Mouse (Mus musculus) layer of hippocampus, adult 2 months (tissue): ENCODE results near the gene Tapbp. TPM values are rescaled to one million over a fixed set of nuclear protein-coding genes. Genes with fewer than 3 reads are reported as not detected.
"Not testable (repeated sequence)": the region's sequence is repeated elsewhere in the genome, so short reads cannot be mapped to it uniquely, and the experiment has no call there.

Experiments
- DNase-seq, 2 experiments: peaks; one replicate each; pipeline ENCODE4 v3.0.0; 2022; ENCODE audit warnings: low spot score in 2 of 2
- H3K27ac ChIP-seq: fragments of 200-600 bp; 2 replicates; pipeline ENCODE4 v1.8.1; 2022
- H3K4me3 ChIP-seq: fragments of 200-600 bp; 2 replicates; pipeline ENCODE4 v1.8.1; 2022; ENCODE audit warnings: mild to moderate bottlenecking
- CTCF ChIP-seq: fragments of 200-600 bp; conservative IDR thresholded peaks from 2 replicates; pipeline ENCODE4 v1.8.1; 2022; ENCODE audit warnings: antibody characterized with exemption, mild to moderate bottlenecking, moderate library complexity
- long read RNA-seq, 2 experiments: library from polyadenylated mRNA; stranded (forward); transcript quantifications; one replicate each; pipeline ENCODE4 v2.0.0; 2021; ENCODE audit warnings: borderline mapping rate in 2 of 2
- total RNA-seq, 2 experiments: library from RNA; stranded (reverse); gene quantifications; 2 replicates each; pipeline ENCODE4 v1.2.3; 2021

Tapbp gene
- total RNA-seq = 10 to 100 TPM; 30.2 to 40.1 TPM
- long read RNA-seq, experiment 1, transcript Tapbp-206 (8 exons, 2,589 nt) = major isoform, 16 of 36 reads
- long read RNA-seq, experiment 1, transcript Tapbp-201 (8 exons, 2,898 nt) = minor isoform, 14 of 36 reads
- long read RNA-seq, experiment 1, partial matches to known transcripts = 5 of 36 reads
- long read RNA-seq, experiment 1, other reads (novel, unspliced or antisense) = 1 of 36 reads
- long read RNA-seq, experiment 2, transcript Tapbp-201 (8 exons, 2,898 nt) = major isoform, 23 of 50 reads
- long read RNA-seq, experiment 2, transcript Tapbp-206 (8 exons, 2,589 nt) = minor isoform, 16 of 50 reads
- long read RNA-seq, experiment 2, partial matches to known transcripts = 6 of 50 reads
- long read RNA-seq, experiment 2, other reads (novel, unspliced or antisense) = 5 of 50 reads

DNA sequence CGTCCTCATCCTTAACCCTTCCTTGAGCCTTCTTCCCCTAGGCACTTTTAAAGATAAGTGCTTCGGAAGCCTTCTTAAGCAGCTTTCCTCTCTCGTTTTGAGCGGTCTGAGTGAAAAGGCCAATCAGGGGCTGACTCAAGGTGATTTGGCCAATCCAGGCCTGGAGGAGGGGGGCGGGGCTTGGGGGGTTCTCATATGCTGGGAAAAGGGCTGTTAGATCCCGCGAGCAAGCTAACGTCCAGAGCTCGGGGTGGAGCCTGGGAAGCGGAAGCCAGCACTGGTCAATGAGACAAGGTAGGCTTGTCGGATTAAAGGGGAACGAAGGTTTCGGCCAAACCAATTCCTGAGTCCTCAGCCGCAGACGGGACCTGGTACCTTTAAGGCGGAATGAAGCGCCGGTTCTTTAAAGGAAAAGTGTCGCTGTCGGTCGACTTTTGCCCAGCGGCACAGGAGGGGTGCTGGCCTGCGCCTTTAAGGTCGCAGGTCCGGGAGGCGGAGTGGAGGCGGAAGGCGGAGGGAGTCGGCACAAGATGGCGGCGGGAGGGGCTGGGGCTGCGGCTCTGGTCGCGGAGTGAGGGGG lies at the start of gene Tapbp, which contains the start of gene Zbtb22:
Tapbp (plus strand) TSS at position 229 of the 580 bp plus-strand sequence.
Zbtb22 (plus strand) TSS at position 234 of the 580 bp plus-strand sequence.
- DNase-seq = peak; percentile 94 to 97
- no peak for TF ChIP-seq CTCF
- Histone ChIP-seq H3K4me3 (peak within 1 kb of the TSS; percentile 59), H3K27ac (peak within 1 kb of the TSS; percentile 63)

DNA sequence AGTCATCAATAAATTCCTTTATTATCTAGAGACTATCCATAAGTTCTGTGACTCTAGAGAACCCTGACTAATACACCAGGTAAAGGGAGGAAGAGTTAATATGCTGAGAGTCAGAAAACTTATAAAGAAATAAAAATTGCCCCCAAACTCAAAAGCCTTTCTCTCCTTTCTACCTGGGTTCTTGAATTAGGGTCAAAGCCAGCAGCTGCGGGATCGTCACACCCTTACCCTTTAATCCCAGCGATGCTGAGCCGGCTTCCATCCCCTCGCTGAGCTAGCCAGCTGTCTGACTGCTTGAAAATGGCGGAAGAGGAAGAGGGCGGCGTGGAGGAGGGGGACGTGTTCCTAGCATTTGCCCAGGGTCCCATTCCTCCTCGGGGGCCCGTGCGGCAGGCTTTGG lies 42.2 kb upstream of the Tapbp start, which contains the start of gene Gm7029:
Gm7029 (plus strand) TSS at position 301 of the 400 bp plus-strand sequence.
- H3K4me3 ChIP-seq, H3K27ac ChIP-seq, DNase-seq: not testable (repeated sequence)

DNA sequence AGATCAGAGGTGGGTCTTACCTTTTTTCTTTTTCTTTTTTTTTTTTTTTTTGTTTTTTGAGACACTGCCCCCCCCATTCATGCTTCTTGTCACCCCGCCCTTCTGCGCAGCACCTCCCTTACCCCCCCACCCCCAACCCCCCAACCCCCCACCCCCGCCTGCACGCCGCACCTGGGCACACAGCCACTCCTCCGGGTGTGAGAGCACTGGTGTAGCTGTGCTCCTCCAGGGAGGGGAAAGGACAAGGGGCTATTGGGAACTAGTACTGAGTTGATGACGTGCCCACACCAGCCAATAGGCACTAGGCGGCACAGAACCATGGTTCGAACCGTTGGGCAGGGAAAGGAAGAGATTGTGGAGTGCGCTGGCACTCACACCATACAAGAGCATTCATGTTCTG lies 41.3 kb upstream of the Tapbp start:
- H3K4me3 ChIP-seq = no peak overlapping the region
- no peak for DNase-seq
- TF ChIP-seq CTCF = no peak
- H3K27ac ChIP-seq = no peak overlapping the region

DNA sequence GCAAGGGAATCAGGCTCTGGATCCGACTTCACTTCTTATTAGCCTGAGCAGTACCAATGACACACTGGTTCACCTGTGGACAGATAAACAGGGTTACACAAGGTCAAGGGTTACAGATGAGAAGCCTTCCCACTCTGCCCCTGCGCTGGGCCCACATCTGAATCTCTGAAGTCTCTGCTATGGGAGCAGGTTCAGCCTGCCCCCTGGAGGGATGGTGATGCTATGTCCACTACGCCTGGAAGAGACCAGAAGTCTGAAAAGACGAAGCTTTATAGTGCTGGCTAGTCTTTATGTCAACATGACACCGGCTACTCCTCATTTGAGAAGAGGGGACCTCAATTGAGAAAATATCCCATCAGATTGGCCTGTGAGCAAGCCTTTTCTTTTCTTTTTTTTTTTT lies 39.9 kb upstream of the Tapbp start:
- not testable (repeated sequence) for H3K27ac ChIP-seq, DNase-seq, H3K4me3 ChIP-seq
- TF ChIP-seq CTCF = peak; percentile 55

DNA sequence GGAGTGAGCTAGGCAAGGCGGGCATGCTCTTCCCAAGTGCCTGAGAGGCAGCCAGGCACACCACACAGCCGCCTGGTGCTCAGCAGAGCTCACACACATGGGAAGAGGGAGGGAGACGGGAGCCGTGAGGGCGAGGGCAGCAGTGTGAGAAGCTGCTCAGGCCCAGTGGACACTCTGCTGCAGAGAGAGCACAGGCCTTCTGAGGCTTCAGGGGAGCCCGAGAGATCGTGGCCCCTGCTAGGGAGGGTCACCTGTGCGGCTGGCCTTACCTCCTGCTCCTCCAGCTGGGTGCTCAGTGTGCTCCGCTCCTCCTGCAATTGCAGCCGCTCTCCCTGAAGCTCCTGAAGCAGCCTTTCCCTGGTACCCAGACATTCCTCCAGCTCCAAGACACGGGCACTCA lies 31.4 kb upstream of the Tapbp start:
- not testable (repeated sequence) for H3K27ac ChIP-seq, H3K4me3 ChIP-seq, DNase-seq

DNA sequence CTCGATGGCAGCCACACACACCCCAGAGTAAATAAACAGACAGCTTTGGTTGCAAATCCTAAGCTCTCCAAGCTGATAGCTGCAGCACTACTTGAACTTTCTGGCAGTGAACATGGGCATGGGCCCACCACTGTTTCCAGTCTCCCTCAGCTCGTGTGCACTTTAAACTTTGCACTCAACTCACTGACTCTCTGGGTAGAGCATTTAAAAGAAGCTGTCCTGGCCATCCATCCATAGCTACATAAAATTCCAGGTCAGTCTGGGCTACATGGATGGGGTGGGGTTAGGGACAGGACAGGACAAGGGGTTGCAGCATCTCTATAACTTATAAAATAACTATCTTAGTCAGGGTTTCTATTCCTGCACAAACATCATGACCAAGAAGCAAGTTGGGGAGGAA lies 27.9 kb upstream of the Tapbp start:
- H3K27ac ChIP-seq, H3K4me3 ChIP-seq, DNase-seq: not testable (repeated sequence)

DNA sequence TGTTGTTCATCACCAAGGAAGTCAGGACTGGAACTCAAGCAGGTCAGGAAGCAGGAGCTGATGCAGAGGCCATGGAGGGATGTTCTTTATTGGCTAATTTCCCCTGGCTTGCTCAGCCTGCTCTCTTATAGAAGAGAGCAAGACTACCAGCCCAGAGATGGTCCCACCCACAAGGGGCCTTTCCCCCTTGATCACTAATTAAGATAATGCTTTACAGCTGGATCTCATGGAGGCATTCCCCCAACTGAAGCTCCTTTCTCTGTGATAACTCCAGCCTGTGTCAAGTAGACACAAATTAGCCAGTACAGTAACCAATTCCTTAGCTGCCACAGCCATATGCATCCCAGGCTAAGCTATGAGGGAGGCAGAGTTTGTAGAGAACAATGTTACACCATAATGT lies 27.5 kb upstream of the Tapbp start:
- DNase-seq, H3K27ac ChIP-seq, H3K4me3 ChIP-seq: not testable (repeated sequence)

DNA sequence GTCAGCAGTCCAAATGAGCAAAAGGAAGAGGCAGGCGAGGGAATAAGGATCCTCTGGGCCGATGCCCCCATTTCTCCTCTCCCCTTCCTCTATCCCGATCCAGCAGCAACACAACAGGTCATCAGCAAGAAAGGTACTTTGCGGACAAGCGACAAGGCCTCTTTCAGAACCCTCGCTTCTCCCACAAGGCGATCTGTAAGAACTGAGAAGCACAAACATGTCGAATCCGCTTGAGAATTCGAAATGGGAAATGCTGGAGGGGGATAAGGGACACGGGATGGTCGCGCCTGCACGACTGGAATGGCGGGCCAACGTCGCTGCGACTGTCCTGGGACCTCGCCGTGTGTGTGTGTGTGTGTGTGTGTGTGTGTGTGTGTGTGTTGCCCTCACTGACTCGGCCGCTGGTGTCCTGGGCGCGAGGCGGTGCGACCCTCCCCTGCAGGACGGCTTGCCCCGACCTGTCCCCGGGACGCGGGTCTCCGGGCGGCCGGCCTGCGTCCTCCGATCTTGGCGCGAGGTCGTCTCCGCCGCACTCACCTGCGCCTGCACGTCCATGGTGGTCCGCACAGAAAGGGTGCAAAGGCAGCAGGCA lies 25.7 kb upstream of the Tapbp start:
- H3K27ac ChIP-seq, DNase-seq: not testable (repeated sequence)
- H3K4me3 ChIP-seq = peak overlapping the region; percentile 69

DNA sequence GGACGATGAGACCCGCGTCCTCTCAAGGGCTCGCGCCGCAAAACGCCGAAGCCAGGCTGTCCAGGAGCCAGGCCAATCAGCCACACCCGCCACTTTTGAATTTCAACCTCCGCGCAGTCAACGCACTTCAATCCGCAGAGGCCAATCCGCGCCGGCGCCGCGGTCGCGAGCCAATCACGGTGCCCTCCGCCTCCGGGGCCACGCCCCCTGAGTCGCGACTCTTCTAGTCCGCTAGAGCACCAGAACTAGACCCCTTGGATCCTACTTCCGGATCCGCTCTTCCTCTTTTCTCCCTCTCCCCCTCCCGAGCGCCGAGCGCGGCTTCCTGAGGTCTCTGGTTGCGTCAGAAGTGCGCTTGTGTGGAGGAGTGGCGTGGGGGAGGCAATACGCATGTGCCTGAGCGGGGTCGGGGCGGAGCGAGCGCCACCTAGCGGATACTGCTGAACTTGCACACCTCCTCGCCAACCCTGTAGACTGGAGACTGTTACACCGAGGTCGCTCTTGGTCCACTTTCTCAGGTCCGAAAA lies 25.1 kb upstream of the Tapbp start, which contains the start of gene Kifc1:
Kifc1 (minus strand) TSS at position 129 of the 527 bp plus-strand sequence.
- TF ChIP-seq CTCF = peak; percentile 92
- peak within 1 kb of the TSS; percentile 69 for H3K4me3 ChIP-seq
- peak; percentile 100 for DNase-seq
- H3K27ac ChIP-seq = no peak within 1 kb of the TSS

DNA sequence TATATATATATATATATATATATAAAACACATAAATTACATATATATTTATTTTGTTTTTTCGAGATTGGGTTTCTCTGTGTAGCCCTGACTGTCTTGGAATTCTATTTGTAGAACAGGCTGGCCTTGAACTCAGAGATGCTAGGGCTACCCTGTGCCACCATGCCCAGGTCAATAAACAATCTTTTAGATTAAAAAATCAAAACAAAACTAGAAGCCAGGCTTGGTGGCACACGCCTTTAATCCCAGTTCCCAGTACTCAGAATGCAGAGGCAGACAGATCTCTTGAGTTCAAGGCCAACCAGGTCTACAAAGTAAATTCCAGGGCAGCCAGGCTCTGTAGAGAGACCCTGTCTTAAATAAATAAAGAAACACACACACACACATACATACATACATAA lies 24.3 kb upstream of the Tapbp start:
- H3K4me3 ChIP-seq = no peak overlapping the region
- DNase-seq = no peak
- TF ChIP-seq CTCF = no peak

DNA sequence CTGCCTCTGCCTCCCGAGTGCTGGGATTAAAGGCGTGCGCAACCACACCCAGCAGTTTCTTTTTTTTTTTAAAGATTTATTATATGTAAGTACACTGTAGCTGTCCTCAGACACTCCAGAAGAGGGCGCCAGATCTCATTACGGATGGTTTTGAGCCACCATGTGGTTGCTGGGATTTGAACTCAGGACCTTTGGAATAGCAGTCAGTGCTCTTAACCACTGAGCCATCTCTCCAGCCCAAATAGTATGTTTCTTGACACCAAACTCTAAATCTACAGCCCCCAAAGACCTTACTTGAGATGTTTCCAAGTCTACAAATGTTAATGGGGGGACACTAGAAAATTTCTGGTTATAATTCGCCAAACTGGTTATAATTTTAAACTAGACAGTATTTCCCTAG lies 23.8 kb upstream of the Tapbp start:
- H3K27ac ChIP-seq, H3K4me3 ChIP-seq, DNase-seq: not testable (repeated sequence)
- peak; percentile 58 for TF ChIP-seq CTCF

More for the DNA sequence above, 24.3 kb upstream of the Tapbp start:
- no peak overlapping the region for H3K27ac ChIP-seq

DNA sequence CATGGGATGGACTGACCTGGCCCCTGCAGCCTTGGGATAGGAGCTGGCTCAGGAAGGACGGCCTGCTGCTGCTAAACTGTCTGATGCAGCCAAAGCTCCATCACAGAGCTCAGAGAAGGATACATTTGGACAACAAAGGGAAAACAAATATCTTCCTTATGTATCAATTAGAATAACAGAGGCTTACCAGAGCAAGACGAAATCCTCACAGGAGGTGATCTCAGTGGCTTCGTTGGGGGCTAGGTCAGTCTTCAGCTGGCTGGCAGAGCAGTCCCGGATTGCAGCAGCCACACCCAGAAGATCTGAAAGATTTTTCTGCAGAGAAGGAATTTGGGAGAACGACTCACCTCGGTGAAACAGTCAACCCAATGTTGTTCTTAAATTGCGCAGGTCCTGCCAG lies 23.3 kb upstream of the Tapbp start:
- DNase-seq = no peak
- H3K4me3 ChIP-seq = no peak overlapping the region
- TF ChIP-seq CTCF = no peak
- H3K27ac ChIP-seq = no peak overlapping the region

DNA sequence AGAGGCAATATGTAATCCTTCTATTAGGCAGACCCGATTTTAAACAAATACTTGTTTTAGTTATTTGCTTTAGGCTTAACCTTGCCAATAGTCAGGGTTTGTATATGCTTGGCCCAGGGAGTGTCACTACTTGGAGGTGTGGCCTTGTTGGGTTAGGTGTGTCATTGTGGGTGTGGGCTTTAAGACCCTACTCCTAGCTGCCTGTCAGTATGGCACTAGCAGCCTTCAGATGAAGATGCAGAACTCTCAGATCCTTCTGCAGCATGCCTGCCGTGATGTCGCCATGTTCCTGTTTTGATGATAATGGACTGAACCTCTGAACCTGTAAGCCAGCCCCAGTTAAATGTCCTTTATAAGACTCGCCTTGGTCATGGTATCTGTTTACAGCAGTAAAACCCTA lies 22.7 kb upstream of the Tapbp start:
- H3K4me3 ChIP-seq, H3K27ac ChIP-seq, DNase-seq: not testable (repeated sequence)
